Mouse (Mus musculus) natural killer cell, adult 2 months (primary cell): Measurements from ENCODE around the gene Syt9.

ENCODE experiments used
- DNase-seq, 2 experiments: peaks; one replicate each; pipeline ENCODE4 v3.0.0; 2022; ENCODE audit warnings: low spot score in 2 of 2

The Syt9 gene

DNA sequence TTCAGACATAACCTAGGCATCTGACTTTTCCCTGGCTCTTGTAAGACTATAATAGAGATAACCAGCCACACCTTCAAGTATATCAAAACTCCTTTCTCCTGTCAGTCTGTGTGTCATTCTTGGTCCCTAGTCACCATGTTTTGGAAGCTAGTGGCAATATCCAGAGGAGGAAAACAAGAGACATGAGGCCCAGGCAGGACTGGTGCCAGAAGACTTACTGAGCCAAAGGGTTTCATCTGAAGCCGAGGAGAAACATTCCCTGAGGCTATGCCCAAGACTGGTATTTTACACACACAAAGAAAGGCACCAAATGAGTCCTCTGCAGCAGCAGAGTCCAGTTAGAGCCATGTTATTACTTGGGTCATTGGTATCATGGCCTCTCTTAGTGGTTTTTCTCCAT is 174.5 kb downstream of the Syt9 start:
- no peak for DNase-seq

DNA sequence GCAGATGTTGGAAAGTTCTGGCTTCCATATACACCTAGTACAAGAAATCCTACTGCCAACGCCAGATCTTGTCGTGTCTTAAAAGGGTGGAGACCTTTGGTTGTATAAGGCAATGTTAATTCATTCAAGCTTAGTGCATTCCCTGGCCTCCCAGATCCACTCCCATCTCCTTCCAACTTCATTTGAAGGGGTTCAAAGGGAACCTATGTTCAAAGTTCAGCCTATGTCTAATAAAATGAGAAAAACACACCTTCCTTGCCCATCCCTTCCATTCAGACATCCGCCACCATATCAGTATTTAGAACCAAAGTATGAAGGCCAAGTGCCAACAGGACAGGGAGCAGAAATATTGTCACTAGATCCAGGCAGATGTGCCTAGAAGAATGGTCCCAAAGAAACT is 177.3 kb downstream of the Syt9 start:
- DNase-seq, result no peak

DNA sequence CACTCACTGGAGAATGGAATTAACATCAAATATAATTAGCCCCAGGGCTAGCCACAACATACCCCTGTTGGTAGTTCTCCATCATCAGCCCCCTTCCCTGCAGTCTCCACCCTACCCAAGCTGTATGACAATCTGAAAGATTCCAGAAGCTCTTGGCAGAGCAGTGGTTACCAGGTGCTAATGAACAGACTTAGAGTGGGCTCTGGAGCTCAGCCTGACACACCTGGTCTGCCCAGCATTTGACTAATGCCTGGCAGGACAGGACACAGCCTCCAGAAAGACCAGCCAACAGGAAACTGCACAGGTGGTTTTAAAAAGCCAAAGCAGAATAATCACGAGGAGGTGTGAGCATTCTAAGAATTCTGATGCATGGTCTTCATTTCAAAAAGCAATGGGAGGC is 182.9 kb downstream of the Syt9 start:
- no peak for DNase-seq

DNA sequence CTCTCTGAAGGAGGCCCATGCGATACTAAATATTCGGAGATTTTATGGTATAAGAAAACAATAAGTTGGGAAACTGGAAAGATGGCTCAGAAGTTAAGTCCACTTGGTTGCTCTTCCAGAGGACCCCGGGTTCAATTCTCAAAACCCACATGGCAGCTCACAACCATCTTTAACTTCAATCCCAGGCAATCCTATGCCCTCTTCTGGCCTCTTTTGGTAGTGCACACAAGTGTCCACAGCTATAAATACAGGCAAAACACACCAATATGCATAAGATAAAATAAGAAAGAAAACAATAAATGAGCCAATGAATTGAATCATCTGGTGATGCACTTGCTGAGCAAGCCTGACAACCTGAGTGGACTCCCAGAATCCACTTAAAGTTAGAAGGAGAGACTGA is 185.4 kb downstream of the Syt9 start:
- no peak for DNase-seq

DNA sequence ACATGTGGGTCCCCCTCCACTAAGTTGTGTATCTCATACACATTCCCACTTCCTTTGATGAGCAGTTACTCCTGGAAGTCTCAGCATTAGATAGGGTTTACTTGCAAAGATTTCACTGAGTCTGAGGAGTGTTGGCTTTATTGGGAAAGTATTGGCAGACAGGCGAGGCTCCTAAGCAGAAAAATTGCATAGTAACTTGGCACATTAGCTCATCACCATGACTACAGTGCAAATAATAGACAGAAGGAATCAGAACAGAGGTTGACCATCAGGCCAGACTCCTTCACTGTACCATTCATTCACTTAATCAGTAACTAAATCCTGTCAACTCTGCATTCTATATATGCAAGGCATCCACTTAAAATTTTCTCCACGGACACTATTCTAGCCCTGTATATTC is 190.1 kb downstream of the Syt9 start:
- no peak for DNase-seq

DNA sequence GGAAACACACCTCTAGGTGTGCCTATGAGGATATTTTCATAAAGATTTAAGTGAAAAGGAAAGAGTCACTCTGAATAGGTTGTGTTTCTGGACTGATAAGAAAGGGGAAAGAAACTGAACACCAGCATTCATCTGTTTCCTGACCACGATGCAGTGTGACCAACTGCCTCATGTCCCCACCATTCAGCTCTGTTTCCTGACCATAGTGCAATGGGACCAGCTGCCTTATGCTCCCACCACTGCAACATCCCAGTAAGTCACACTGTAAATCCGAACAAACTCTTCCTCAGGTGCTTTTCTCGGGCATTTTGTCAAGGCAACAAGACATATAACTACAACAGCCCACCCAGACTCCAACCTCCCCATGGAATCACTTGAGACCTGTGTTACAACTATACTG is 191.1 kb downstream of the Syt9 start:
- DNase-seq, result no peak

DNA sequence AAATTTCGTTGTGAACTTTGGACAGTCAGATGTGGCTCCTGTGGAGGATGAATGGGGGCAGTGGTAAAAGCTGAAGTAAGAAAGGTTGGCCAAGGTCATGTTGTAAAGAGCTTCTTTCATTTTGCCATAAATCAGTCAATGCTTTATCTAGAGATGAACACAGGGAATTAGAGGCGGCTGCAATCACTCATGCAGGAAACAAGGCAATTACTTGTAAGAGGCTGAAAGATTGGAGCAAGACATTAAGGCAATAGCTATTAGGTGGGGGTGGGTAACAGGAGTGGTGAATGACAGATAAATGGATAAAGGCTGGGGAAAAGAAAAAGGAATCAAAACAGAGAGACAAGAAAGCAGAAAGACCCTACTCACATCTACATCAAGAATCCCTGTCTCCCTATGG is 193.2 kb downstream of the Syt9 start:
- no peak for DNase-seq

DNA sequence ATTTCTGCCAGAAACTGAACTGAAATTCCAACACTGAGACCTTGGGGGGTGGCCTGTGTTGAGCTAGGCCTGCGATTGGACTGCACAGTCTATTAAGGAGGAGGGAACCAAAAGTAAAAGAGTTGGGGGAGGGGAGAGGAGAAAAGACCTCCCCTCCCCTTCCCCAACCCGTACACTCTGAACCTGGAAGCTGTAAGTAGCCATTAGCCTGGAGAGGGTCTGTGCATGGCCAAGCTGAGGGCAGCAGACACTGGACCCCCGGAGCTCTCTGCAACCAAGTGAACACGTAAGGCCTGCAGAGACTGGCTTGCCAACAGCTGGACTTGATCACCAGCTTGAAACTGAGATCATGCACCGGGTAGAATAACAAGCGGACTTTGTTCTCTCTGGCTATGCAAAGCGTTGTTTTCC is 196.7 kb downstream of the Syt9 start, which contains the start of gene Olfml1:
TSS of gene Olfml1 (plus strand) at position 186 of the 411 bp plus-strand sequence.
- no peak for DNase-seq

DNA sequence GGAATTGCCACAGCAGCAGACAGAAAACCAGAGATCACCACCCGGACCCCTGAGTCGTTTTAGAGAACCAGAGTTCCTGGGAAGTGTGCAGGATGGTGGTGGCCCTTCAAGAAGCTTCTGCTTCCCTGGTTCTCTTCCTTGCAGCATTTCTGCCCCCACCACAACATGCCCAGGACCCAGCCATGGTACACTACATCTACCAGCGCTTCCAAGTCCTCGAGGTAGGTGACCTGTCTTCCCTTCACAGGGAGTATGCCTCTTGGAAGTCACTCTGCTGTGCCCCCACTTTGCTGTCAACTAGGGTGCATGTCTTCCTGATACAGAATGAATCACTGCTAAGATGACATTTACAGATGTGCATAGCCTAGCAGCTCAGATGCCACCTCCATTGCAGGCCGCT is 197.1 kb downstream of the Syt9 start:
- DNase-seq, result no peak

DNA sequence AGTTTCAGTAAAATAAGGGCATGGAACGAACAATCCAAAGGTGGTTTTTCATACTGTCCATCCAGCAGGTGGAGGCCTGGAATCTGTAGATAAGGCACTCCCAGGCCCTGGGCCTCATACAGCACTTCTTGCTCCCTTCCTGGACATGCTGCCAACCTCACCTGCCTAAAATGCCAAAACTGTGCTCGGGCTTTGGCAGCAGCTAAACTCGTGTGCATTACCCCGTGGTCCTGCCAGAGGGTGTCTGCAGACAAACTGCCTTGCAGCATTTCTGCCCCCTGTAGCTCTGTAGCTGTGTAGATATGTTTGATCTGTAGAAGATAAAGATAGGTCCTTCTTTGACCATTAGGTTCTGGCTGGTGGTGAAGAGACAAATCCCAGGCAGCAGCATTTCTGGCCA is 198.4 kb downstream of the Syt9 start:
- DNase-seq, result no peak

DNA sequence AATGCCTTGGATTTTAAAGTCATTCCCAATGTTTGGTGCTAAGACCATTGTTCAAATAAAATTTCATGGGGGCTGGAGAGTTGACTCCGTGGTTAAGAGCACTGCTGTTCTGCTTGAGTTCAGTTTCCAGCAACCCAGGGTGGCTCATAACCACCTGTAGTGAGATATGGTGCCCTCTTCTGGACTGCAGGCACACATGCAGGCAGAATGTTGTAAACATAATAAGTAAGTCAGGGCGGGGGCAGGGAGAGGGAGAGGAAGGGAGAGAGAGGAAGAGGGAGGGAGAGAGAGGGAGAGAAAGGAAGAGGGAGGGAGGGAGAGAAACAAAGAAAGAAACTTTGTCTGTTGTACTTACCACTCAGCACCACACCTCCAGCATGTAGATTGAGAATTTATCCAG is 203.3 kb downstream of the Syt9 start:
- no peak for DNase-seq

DNA sequence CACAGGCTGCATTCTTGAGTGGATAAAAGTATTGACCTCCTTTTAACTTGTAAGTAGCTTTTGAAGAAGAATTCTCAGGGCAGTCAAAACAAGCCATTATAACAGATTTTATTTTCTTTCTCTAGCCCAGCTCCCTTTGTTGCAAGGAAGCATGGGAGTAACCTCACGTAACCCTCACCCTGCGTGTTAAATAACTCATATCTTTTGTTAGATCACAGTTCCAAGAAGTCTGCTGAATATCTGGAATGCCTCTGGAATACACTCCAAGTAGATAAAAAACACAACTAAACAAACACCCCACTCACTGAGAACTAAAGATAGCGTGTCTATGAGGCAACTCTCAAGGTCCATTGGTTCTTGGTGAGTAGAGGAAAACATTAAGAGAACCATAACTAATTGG is 203.7 kb downstream of the Syt9 start:
- no peak for DNase-seq

DNA sequence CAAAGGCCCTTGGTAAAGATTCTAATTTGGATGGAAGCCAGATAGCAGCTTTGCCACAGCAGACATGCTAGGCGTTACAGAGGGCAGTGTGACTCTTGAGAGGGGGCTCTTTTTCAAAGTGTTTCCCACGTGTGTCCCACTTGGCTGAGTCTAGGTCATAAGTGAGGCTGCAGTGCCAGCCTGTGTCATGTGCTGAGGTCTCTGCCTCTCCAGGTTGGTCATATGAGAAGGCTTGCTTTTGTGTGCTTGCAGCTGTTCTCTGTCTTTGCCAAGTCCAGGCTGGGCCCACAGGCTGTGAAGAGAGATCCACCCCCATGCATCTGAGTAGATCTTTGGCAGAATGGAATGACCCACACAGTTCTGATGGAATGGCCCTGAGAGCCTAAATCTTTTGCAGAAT is 222.1 kb downstream of the Syt9 start:
- DNase-seq, result peak in 1 of 2 experiments; percentile 8

DNA sequence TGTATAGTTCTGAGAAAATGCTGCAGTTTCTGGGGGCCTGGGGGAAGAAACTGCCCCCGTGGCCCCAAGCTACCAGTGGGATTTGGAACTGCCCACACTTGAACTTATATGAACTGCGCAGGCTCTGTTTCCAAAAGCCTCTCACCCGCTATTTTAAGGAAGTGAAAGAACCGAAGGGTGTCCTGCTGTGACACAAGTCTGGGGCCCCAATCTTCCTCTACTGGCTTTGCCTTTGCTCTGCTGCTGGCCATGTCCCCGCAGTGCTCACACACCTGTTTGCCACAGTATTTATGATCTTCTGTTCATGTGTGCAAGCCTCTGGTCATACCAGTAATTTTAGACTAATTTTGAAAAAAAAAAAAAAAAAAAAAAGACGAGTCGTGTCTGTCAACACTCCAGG is 223.4 kb downstream of the Syt9 start:
- DNase-seq, result peak in 1 of 2 experiments; percentile 51

DNA sequence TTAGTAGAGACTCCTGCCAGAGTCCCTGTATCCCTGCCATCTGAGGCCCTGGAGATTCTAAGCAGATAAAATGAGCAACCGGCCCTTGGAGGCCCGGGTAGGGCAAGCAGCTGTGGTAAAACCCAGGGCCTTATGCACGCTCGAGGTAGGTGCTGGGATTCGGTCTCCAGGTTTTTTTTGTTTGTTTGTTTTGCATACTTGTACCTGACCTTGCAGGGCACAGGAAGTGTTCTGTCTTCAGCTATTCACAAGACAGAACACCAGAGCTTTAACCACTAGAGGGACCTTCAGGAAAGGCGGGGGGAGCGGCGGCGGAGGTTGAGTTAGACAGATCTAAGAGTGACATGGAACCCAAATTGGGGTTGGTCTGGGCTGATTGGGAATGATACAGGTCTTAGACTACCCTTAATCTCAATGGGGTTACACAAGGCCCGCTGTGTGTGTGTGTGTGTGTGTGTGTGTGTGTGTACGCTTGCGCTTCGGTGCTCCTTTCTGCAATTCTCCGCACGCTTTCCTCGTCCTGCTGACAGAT is 223.9 kb downstream of the Syt9 start:
- DNase-seq, result peak; percentile 30 to 59

DNA sequence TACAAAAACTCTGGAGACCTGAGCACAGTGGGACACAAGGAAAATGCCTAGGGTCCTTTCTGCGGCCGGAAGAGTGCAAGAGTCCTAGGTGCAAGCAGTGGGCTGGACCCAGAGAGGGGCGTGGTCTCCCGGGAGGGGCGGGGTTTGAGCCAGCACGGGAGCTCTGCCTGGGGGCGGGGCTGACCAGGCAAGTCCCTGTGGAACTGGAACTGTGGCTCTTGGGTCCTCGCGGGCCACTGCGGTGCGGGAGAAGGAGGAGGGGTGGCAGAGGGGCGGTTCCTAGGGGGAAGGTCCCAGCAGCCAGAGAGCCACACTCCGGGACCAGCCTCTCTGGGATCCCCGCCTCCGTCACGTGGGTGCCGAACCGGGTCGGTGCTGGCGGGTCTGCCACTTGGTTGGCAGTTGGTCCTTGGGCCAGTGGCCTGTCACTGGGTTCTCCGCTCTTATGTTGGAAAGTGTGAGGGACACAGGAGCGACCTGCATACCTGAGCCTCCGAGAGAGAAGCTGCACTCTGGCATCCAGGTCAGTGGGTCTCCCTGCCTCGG is 224.4 kb downstream of the Syt9 start, which contains the start of gene Ppfibp2:
TSS of gene Ppfibp2 (plus strand) at position 351 of the 546 bp plus-strand sequence.
- peak; percentile 74 to 86 for DNase-seq

DNA sequence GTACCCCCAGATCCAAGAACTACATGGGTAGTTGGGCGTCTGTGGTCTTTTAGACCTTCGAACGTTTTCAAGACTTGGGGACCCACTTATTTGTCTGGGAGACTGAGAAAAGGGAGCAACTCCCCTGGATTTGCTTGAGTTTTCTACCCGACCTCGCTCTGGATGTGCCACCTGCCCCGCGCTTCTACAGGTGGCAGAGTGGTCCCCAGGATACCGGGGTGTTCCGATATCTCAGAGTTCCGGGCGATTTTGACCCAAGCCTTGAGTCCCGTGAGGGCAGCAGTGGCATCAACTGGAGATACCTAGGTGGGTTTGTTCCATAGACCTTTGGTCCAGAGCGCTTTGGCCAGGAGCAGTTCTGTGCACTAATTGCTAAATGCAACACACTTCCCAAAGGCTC is 224.9 kb downstream of the Syt9 start:
- DNase-seq, result no peak

DNA sequence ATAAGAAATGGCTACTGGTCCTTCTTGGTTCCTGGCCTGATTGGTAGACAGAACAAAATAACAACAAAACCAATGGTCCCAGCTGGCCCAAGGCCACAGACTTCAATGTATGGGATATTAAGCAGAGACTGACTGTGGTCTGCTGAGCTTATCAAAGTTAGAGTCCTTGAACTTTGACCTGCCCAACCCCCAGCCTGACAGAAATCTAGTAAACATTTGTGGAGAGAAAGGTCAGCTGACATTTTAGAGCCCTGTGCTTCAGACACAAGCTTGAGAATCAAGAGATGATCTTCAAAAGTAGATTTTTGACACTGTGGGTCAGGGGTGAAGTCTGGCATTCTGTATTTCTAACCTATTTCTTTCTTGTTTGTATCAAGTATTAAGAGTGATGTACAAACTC is 226.2 kb downstream of the Syt9 start:
- no peak for DNase-seq

DNA sequence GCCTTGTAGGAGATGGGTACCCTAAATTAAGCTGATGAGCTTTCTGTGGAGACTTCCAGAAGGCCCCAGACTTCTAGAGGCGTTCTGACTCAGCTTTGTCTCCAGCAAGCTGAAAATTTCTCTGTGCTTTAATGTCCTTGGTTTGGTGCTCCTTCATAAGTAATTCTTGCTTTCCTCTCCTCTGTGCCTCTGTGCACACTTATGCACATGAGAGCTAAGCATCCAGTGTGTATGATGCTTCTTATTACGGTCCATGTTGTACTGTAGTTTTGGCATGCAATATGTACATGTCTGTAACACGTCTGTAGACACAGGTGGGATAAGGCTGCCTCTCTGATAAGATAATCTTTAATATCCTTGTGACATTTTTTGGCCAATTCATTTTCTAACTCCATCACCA is 227.4 kb downstream of the Syt9 start:
- no peak for DNase-seq
